Mouse (Mus musculus): ENCODE measurements at regions not wholly inside any gene's neighbourhood (a gene's known extent, or its start where the extent isn't known, plus 50 kb on each side); places are given as distances from the start of the nearest gene placed in this dataset.

DNA sequence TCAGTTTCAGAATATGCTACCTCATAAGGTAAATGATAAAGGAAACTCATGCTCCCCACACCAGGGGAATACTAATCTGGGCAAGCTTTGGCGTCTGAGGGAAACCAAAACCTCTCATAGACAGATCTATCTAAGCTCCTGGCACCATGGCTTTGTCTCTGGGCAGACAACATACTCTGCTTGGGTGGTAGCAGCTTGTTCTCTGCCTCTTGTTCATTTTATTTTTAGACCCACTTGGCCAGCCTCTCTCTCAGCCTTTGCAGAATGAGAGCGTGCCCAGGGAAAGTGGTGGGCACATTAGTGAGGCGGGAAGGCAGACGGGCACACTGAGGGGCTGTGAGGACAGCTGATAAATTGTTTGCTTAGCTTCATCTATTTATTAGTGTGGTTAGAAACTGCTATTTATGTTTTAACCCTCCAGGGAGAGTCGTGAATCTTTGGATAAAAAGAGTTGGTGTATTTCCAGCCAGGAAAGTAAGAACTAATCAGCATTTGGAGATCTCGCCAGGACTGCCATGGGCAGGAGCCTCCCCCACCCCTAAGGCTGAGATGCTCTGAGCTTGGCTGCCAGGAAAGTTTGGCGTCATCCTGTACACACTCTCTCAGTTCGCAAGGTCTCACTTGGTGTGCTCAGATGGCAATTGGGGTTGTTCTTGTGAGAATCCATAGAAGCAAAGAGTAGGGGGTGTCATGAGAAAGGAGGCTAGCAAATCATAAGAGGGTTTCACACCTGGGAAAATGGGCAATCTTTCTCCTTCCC lies 150.2 kb upstream of the Mamld1 start:
- Histone ChIP-seq H3K36me3 (ENCODE audit: insufficient read depth, low read length) (no peaks in the 10 kb centered on the region), H3K4me2 (replicated peaks; ENCODE audit: low read depth, low read length) (no peak overlapping the region), H3K27me3 (replicated peaks; ENCODE audit: insufficient read depth, low read length) (no peaks in the 10 kb centered on the region), H3K9me3 (ENCODE audit: low read length) (no peaks in the 10 kb centered on the region), H3K27ac (ENCODE audit: low read length) (no peak overlapping the region), H3K9ac (replicated peaks; ENCODE audit: low read depth) (no peak overlapping the region), H3K4me1 (ENCODE audit: insufficient read depth, low read depth, low read length) (no peaks in the 10 kb centered on the region), H3K4me3 (ENCODE audit: low read depth, low read length) (no peak overlapping the region)
- TF ChIP-seq EP300 (IDR thresholded peaks at IDR 0.05) (no peak), CTCF (IDR thresholded peaks at IDR 0.05) (no peak)
- DNase-seq (ENCODE audit: low spot score) (no peak), ATAC-seq (no peak)
- WGBS, result 52% methylated on average over 8 of the region's 8 CpGs

DNA sequence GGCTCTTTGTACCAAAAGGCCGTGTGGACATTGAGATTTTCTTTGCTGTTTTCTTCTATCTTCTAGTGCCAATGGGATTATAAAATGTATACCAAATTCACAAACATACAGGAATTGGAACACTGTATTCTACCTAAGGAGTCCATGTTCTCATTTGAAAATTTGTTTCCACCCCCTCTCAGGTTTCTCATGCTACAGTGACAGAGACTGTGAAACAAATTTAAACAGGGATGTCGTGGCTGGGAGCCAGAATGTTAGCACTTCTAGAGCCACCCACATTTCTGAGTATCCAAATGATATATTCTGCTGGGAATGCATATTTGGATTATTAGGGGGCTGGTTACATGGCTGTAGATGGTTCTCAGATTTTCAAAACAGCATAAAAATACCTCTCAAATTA lies 124.4 kb upstream of the Mamld1 start:
- no peak for ATAC-seq
- Histone ChIP-seq H3K4me1 (ENCODE audit: insufficient read depth, low read depth, low read length) (no peaks in the 10 kb centered on the region), H3K4me2 (replicated peaks; ENCODE audit: low read depth, low read length) (no peak overlapping the region), H3K9ac (replicated peaks; ENCODE audit: low read depth) (no peak overlapping the region), H3K36me3 (ENCODE audit: insufficient read depth, low read length) (no peaks in the 10 kb centered on the region), H3K27ac (ENCODE audit: low read length) (no peak overlapping the region), H3K4me3 (ENCODE audit: low read depth, low read length) (no peak overlapping the region), H3K9me3 (ENCODE audit: low read length) (no peaks in the 10 kb centered on the region), H3K27me3 (replicated peaks; ENCODE audit: insufficient read depth, low read length) (no peaks in the 10 kb centered on the region)
- no peak for DNase-seq (ENCODE audit: low spot score)
- no peak for TF ChIP-seq EP300 (IDR thresholded peaks at IDR 0.05)
- no peak for TF ChIP-seq CTCF (IDR thresholded peaks at IDR 0.05)
- WGBS, result 48% methylated on average over 2 of the region's 2 CpGs

DNA sequence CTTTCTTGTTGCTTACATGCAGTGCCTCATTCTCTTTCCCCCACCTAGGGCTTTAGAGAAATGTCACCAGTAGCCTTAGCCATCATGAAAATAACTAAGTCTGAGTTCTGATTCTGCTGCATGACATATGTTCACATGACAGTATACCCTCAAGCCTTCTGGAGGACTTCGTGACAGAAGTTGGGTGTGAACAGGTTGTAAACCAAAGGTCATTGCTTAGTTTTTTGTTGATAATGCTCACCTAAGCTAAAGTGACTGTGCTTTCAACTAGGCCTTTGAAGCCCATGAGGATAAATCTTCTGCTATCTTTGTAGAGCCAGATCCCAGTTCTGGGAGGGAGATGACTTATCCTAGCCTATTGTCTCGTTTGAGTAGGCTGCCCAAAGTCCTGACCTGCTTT lies 118.1 kb upstream of the Mamld1 start:
- no peaks in the 10 kb centered on the region for H3K9me3 ChIP-seq (ENCODE audit: low read length)
- no peak for TF ChIP-seq CTCF (IDR thresholded peaks at IDR 0.05)
- no peak for TF ChIP-seq EP300 (IDR thresholded peaks at IDR 0.05)
- H3K27me3 ChIP-seq (replicated peaks; ENCODE audit: insufficient read depth, low read length), result no peaks in the 10 kb centered on the region
- no peak overlapping the region for H3K9ac ChIP-seq (replicated peaks; ENCODE audit: low read depth)
- no peak overlapping the region for H3K27ac ChIP-seq (ENCODE audit: low read length)
- no peak overlapping the region for H3K4me2 ChIP-seq (replicated peaks; ENCODE audit: low read depth, low read length)
- WGBS, result 37% methylated on average over 2 of the region's 2 CpGs
- H3K4me1 ChIP-seq (ENCODE audit: insufficient read depth, low read depth, low read length), result no peaks in the 10 kb centered on the region
- H3K36me3 ChIP-seq (ENCODE audit: insufficient read depth, low read length), result no peaks in the 10 kb centered on the region
- ATAC-seq, result no peak
- no peak overlapping the region for H3K4me3 ChIP-seq (ENCODE audit: low read depth, low read length)
- DNase-seq (ENCODE audit: low spot score), result no peak

DNA sequence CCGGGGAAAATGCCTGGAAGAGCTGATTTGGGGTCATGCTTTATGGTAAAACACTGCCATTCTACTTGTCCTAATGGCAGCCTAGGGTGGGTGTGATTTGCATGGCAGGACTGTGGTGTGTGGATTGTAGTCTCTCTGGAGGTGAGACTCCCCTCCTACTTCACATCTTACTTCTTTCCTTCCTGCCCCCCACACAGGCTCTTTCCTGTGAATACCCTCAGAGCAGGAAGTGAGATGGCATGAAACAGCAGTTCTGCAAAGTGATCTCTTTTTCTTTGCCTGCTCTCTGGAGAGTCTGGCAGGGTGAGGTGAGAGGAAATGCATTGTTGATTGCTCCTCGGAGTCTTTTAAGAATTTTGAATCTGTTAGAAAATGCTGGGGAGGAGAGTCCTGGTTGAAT lies 104.7 kb upstream of the Mamld1 start:
- Histone ChIP-seq H3K9me3 (ENCODE audit: low read length) (no peaks in the 10 kb centered on the region), H3K9ac (replicated peaks; ENCODE audit: low read depth) (no peak overlapping the region), H3K4me2 (replicated peaks; ENCODE audit: low read depth, low read length) (no peak overlapping the region), H3K36me3 (ENCODE audit: insufficient read depth, low read length) (no peaks in the 10 kb centered on the region), H3K4me1 (ENCODE audit: insufficient read depth, low read depth, low read length) (no peaks in the 10 kb centered on the region), H3K27ac (ENCODE audit: low read length) (no peak overlapping the region), H3K4me3 (ENCODE audit: low read depth, low read length) (no peak overlapping the region), H3K27me3 (replicated peaks; ENCODE audit: insufficient read depth, low read length) (no peaks in the 10 kb centered on the region)
- TF ChIP-seq CTCF (IDR thresholded peaks at IDR 0.05), result no peak
- no peak for TF ChIP-seq EP300 (IDR thresholded peaks at IDR 0.05)
- ATAC-seq, result no peak
- 40% methylated on average over 2 of the region's 2 CpGs for WGBS
- no peak for DNase-seq (ENCODE audit: low spot score)

DNA sequence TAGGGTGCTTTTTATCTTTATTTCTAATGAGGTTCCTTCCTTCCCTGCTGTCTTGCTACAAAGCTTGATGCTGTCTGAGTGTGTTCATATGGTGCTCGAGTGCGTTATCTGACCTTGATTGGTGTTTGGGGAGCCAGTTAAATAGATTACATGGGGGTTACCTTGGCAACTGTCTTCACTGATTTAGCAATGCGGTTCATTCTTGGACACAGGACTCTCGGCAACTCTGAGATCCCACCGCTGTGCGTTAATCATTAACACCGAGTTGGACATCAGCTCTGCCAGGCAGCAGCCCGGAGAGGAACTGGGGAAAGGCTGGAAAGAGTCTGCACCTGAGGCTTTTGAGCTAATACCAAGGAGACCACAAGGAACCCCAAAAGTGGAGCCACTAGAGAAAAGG lies 104.0 kb upstream of the Mamld1 start:
- H3K4me1 ChIP-seq (ENCODE audit: insufficient read depth, low read depth, low read length), result no peaks in the 10 kb centered on the region
- H3K27me3 ChIP-seq (replicated peaks; ENCODE audit: insufficient read depth, low read length), result no peaks in the 10 kb centered on the region
- WGBS, result 41% methylated on average over 8 of the region's 8 CpGs
- H3K9ac ChIP-seq (replicated peaks; ENCODE audit: low read depth), result no peak overlapping the region
- no peaks in the 10 kb centered on the region for H3K36me3 ChIP-seq (ENCODE audit: insufficient read depth, low read length)
- ATAC-seq (no peak; the same call in 1 of the 2 replicates), DNase-seq (ENCODE audit: low spot score) (peak; percentile 4)
- no peak overlapping the region for H3K27ac ChIP-seq (ENCODE audit: low read length)
- no peaks in the 10 kb centered on the region for H3K9me3 ChIP-seq (ENCODE audit: low read length)
- H3K4me3 ChIP-seq (ENCODE audit: low read depth, low read length), result no peak overlapping the region
- TF ChIP-seq EP300 (IDR thresholded peaks at IDR 0.05) (no peak), CTCF (IDR thresholded peaks at IDR 0.05) (no peak)
- H3K4me2 ChIP-seq (replicated peaks; ENCODE audit: low read depth, low read length), result no peak overlapping the region

DNA sequence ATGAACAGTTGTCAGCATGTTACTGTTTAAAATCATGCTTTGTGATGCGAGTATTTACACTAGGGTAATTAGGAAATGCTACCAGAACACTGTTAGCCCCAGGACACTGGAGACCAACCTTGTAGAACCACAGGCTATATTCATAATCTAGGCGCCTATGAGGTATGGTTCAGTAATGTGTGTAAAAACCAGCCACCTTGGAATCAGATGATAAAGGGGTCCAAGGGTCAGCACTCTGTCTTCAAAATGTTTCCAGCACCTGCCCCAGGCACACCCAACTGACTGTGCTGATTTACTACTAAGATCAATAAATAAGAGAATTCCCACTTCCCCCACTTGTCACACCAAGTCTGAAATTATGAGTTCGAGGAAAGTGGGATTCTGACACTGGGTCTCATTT lies 100.8 kb upstream of the Mamld1 start:
- no peak overlapping the region for H3K27ac ChIP-seq (ENCODE audit: low read length)
- no peaks in the 10 kb centered on the region for H3K9me3 ChIP-seq (ENCODE audit: low read length)
- no peak overlapping the region for H3K4me3 ChIP-seq (ENCODE audit: low read depth, low read length)
- no peaks in the 10 kb centered on the region for H3K36me3 ChIP-seq (ENCODE audit: insufficient read depth, low read length)
- no peak for TF ChIP-seq EP300 (IDR thresholded peaks at IDR 0.05)
- TF ChIP-seq CTCF (IDR thresholded peaks at IDR 0.05), result no peak
- no peaks in the 10 kb centered on the region for H3K4me1 ChIP-seq (ENCODE audit: insufficient read depth, low read depth, low read length)
- no peak overlapping the region for H3K4me2 ChIP-seq (replicated peaks; ENCODE audit: low read depth, low read length)
- ATAC-seq (no peak), DNase-seq (ENCODE audit: low spot score) (no peak)
- H3K27me3 ChIP-seq (replicated peaks; ENCODE audit: insufficient read depth, low read length), result no peaks in the 10 kb centered on the region
- no peak overlapping the region for H3K9ac ChIP-seq (replicated peaks; ENCODE audit: low read depth)
- WGBS, result 64% methylated on average over 3 of the region's 3 CpGs

DNA sequence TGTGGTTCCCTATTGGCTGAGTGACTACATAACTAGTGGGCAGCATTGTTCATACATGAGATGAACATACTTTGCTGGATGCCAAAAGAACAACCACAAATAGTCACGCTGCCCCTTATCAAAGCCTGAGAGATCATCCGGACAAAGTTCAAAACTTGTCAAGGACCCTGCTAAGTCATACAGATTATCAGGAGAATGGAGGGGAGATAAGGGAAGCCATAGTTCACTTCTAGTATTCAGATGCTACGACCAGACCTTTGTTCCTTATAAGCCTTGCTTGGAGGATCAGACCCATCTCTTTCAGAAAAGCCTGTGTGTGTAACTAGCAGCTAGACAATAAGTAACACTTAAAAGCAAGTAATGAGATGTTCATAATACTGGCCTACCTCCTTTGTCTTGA lies 97.0 kb upstream of the Mamld1 start:
- H3K4me2 ChIP-seq (replicated peaks; ENCODE audit: low read depth, low read length), result no peak overlapping the region
- WGBS, result 47% methylated on average over 3 of the region's 3 CpGs
- H3K36me3 ChIP-seq (ENCODE audit: insufficient read depth, low read length), result no peaks in the 10 kb centered on the region
- no peak overlapping the region for H3K4me3 ChIP-seq (ENCODE audit: low read depth, low read length)
- H3K9ac ChIP-seq (replicated peaks; ENCODE audit: low read depth), result no peak overlapping the region
- no peak overlapping the region for H3K27ac ChIP-seq (ENCODE audit: low read length)
- H3K27me3 ChIP-seq (replicated peaks; ENCODE audit: insufficient read depth, low read length), result no peaks in the 10 kb centered on the region
- H3K9me3 ChIP-seq (ENCODE audit: low read length), result no peaks in the 10 kb centered on the region
- ATAC-seq, result no peak
- DNase-seq (ENCODE audit: low spot score), result no peak
- H3K4me1 ChIP-seq (ENCODE audit: insufficient read depth, low read depth, low read length), result no peaks in the 10 kb centered on the region
- TF ChIP-seq EP300 (IDR thresholded peaks at IDR 0.05) (no peak), CTCF (IDR thresholded peaks at IDR 0.05) (no peak)

Measured in lung, postnatal 0 days (tissue).